Mouse (Mus musculus) kidney, postnatal 25 days (tissue): ENCODE measurements around the gene Man1a2.

Source experiments
- DNase-seq, 2 experiments: peaks; one replicate each; pipeline ENCODE4 v3.0.0; 2021; ENCODE audit warnings: mixed read lengths in 2 of 2

Gene Man1a2

GRCm38 (mm10) chr3:100685087-100685762, at the start of gene Man1a2:
Gene Man1a2 (minus strand): TSS chr3:100685503.
- DNase-seq, result peak; percentile 89 to 94

GRCm38 (mm10) chr3:100734482-100735154, 49.3 kb upstream of the Man1a2 start:
- no peak for DNase-seq

GRCm38 (mm10) chr3:100731896-100732295, 46.6 kb upstream of the Man1a2 start:
- no peak for DNase-seq

GRCm38 (mm10) chr3:100731347-100731746, 46.0 kb upstream of the Man1a2 start:
- no peak for DNase-seq

- no peak for DNase-seq
Measured at GRCm38 (mm10) chr3:100728008-100728712, 42.9 kb upstream of the Man1a2 start.

GRCm38 (mm10) chr3:100725960-100726674, 40.8 kb upstream of the Man1a2 start:
- no peak for DNase-seq

GRCm38 (mm10) chr3:100720786-100721300, 35.5 kb upstream of the Man1a2 start:
- no peak for DNase-seq

GRCm38 (mm10) chr3:100716241-100716640, 30.9 kb upstream of the Man1a2 start:
- DNase-seq, result no peak

- no peak for DNase-seq
Measured at GRCm38 (mm10) chr3:100715367-100715766, 30.1 kb upstream of the Man1a2 start.

GRCm38 (mm10) chr3:100713142-100714005, 28.1 kb upstream of the Man1a2 start:
- no peak for DNase-seq

GRCm38 (mm10) chr3:100712140-100712539, 26.8 kb upstream of the Man1a2 start:
- no peak for DNase-seq

- no peak for DNase-seq
Measured at GRCm38 (mm10) chr3:100711486-100711885, 26.2 kb upstream of the Man1a2 start.

GRCm38 (mm10) chr3:100707117-100707516, 21.8 kb upstream of the Man1a2 start:
- no peak for DNase-seq

- DNase-seq, result no peak
Measured at GRCm38 (mm10) chr3:100705128-100705667, 19.9 kb upstream of the Man1a2 start.

GRCm38 (mm10) chr3:100703847-100704644, 18.7 kb upstream of the Man1a2 start:
- DNase-seq, result peak; percentile 58 to 72

GRCm38 (mm10) chr3:100702875-100703846, 17.9 kb upstream of the Man1a2 start:
- DNase-seq, result peak in 1 of 2 experiments; percentile 79

GRCm38 (mm10) chr3:100688747-100689146, 3.4 kb upstream of the Man1a2 start:
- DNase-seq, result no peak

- DNase-seq, result no peak
Measured at GRCm38 (mm10) chr3:100686756-100687155, 1.5 kb upstream of the Man1a2 start.

- DNase-seq, result peak; percentile 67 to 89
Measured at GRCm38 (mm10) chr3:100685763-100686370, 564 bp upstream of the Man1a2 start.
